30 mouse cellular contexts compared by ENCODE assay signal in genomic region chr11:44851874-44852273, GRCm38 (mm10).
A peak's percentile ranks its signal among the peaks of the same experiment; 100 is the strongest.
DNase-seq lines count a peak whose midpoint lies in the region; ATAC-seq lines count a peak whose summit lies in the region.
"Had no signal": no experiment of that assay in that cellular context is flagged by ENCODE, and none has a peak within 500 bp of the region (broad histone marks: within the 10 kb centered on the region; RNA-seq: fewer than 3 reads in every experiment).

No protein-coding gene starts in this region.

- H3K27ac ChIP-seq in heart, embryonic 11.5 days (ENCODE audit: low read depth, low read length): no peak overlapping the region
- H3K27ac ChIP-seq: hindbrain, embryonic 14.5 days; kidney, embryonic 15.5 days; limb, embryonic 15.5 days; liver, embryonic 13.5 days; midbrain, embryonic 13.5 days; neural tube, embryonic 13.5 days; stomach, postnatal 0 days had no signal

- no peaks in the 10 kb centered on the region; the same call in 1 of the 2 replicates for H3K4me1 ChIP-seq in heart, embryonic 11.5 days (ENCODE audit: control insufficient read depth, insufficient read depth, low read length)
- H3K4me1 ChIP-seq: limb, embryonic 15.5 days; liver, embryonic 13.5 days had no signal

- DNase-seq in cerebellum, postnatal 14 days: peak; percentile 22 to 25
- no peak for DNase-seq in cerebellum, adult 11-12 months
- DNase-seq in heart, adult 11 months: peak; percentile 88
- DNase-seq in heart, adult 8-10 months (ENCODE audit: low spot score): no peak
- peak; percentile 24 for DNase-seq in heart, postnatal 4 days
- peak; percentile 13 for DNase-seq in gastrocnemius, postnatal 25 days
- DNase-seq: adrenal gland, adult 8-10 months; cerebellum, adult 11 months; cerebellum, adult 9-11 months; kidney, adult 18-20 months; kidney, postnatal 25 days; liver, embryonic 13.5 days; lung, adult 18-20 months; lung, postnatal 4 days; right cerebral cortex, postnatal 4 days; thymus, adult 18-20 months; thymus, postnatal 25 days had no signal

- no peaks in the 10 kb centered on the region for H3K36me3 ChIP-seq in heart, embryonic 11.5 days (ENCODE audit: control insufficient read depth, insufficient read depth, low read length)
- H3K36me3 ChIP-seq: G1E; kidney, embryonic 15.5 days; limb, embryonic 15.5 days; liver, embryonic 13.5 days; midbrain, embryonic 13.5 days; neural tube, embryonic 13.5 days had no signal

- no peak overlapping the region for H3K4me2 ChIP-seq in heart, embryonic 11.5 days
- H3K4me2 ChIP-seq: hindbrain, embryonic 14.5 days; kidney, embryonic 15.5 days; limb, embryonic 15.5 days; liver, embryonic 13.5 days; midbrain, embryonic 13.5 days; neural tube, embryonic 13.5 days had no signal

- no peak for ATAC-seq in heart, embryonic 11.5 days (replicated peaks; ENCODE audit: insufficient number of reproducible peaks, low FRiP score, low TSS enrichment)
- ATAC-seq: forebrain, embryonic 16.5 days; inflammation-experienced regulatory T-cells, adult 6 months; lung, postnatal 0 days; midbrain, embryonic 13.5 days had no signal

- no peaks in the 10 kb centered on the region for H3K9me3 ChIP-seq in heart, embryonic 11.5 days (replicated peaks; ENCODE audit: control insufficient read depth, low read length)
- H3K9me3 ChIP-seq: G1E; kidney, embryonic 15.5 days; limb, embryonic 15.5 days; liver, embryonic 13.5 days; megakaryocyte, embryonic 14.5 days; midbrain, embryonic 13.5 days; neural tube, embryonic 13.5 days had no signal

- no peak overlapping the region for H3K9ac ChIP-seq in heart, embryonic 11.5 days (ENCODE audit: low read depth, low read length)
- H3K9ac ChIP-seq: hindbrain, embryonic 14.5 days; kidney, embryonic 15.5 days; limb, embryonic 15.5 days; liver, embryonic 13.5 days; midbrain, embryonic 13.5 days; neural tube, embryonic 13.5 days had no signal

- 69% methylated on average over 3 of the region's 3 CpGs for WGBS in heart, embryonic 11.5 days (ENCODE audit: insufficient replicate concordance)

- no peak overlapping the region for H3K4me3 ChIP-seq in heart, embryonic 11.5 days (ENCODE audit: low read depth, low read length)
- H3K4me3 ChIP-seq: erythroblast, embryonic 14.5 days; kidney, embryonic 15.5 days; limb, embryonic 15.5 days; liver, embryonic 13.5 days; megakaryocyte, embryonic 14.5 days; midbrain, embryonic 13.5 days; neural tube, embryonic 13.5 days had no signal

- no peaks in the 10 kb centered on the region for H3K27me3 ChIP-seq in heart, embryonic 11.5 days (ENCODE audit: control insufficient read depth, insufficient read depth, low read length)
- H3K27me3 ChIP-seq: kidney, embryonic 15.5 days; limb, embryonic 15.5 days; liver, embryonic 13.5 days; midbrain, embryonic 13.5 days; neural tube, embryonic 13.5 days had no signal

Comparison
In these comparisons a context has a peak if more than half of its experiments do, and no peak if none do; other contexts are left out.
1. DNase-seq: peak in cerebellum, postnatal 14 days (2 of 2), heart, adult 11 months (single experiment), heart, postnatal 4 days (single experiment) and gastrocnemius, postnatal 25 days (single experiment); none in cerebellum, adult 11-12 months (single experiment) and heart, adult 8-10 months (single experiment).